Mouse (Mus musculus) G1E-ER4 (cell line): ENCODE results near the gene Ankrd17. TPM values are rescaled to one million over a fixed set of nuclear protein-coding genes. Genes with fewer than 3 reads are reported as not detected.

Source experiments
- GATA1 ChIP-seq: IDR thresholded peaks from one replicate; pipeline ENCODE4 v1.8.0; 2012; ENCODE audit warnings: low read length, inconsistent platforms
- polyA plus RNA-seq: library from polyadenylated mRNA; stranded (reverse); fragments of >175 nt; gene quantifications from 2 replicates; pipeline ENCODE4 v1.2.3, GENCODE M21; 2012

Gene Ankrd17
- polyA plus RNA-seq, 1 experiment = 23.7 TPM

DNA sequence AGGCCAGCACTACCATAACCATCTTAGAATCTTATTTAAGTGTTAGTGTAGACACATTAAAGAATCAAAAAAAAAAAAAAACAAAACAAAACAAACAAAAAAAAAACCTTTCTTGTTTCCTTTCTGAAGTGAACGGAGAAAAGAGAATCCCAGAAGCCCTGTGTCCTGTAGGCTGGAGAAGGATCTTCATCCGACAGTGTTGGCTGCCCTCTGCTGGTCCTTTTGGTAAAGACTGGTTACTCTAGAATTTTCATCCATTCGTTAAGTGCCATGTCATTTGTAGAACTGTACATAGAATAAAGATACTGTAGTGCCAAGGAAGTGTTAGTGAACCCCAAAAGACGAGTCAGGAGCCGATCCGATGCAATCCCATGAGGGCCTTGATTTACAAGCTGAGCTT lies 171.5 kb downstream of the Ankrd17 start:
- TF ChIP-seq GATA1 = no peak

DNA sequence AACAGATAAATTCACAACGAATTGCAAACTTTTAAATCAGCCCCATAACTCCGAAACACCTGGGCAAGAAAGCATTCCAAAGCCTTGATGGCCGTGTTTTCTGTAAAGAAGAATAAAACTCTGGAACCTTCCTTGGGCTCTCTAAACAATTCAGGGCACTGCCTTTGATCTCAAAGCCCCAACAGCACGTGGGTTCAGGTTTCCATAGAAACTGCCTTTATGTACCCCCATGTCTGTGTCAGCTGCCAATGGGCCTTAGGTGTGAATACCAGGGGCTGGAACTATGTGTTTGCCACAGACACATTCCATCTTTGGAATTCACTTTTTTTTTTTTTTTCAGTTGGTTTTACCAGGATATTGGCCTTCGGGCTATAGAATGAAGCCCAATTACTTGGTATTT lies 183.6 kb downstream of the Ankrd17 start:
- TF ChIP-seq GATA1 = no peak

DNA sequence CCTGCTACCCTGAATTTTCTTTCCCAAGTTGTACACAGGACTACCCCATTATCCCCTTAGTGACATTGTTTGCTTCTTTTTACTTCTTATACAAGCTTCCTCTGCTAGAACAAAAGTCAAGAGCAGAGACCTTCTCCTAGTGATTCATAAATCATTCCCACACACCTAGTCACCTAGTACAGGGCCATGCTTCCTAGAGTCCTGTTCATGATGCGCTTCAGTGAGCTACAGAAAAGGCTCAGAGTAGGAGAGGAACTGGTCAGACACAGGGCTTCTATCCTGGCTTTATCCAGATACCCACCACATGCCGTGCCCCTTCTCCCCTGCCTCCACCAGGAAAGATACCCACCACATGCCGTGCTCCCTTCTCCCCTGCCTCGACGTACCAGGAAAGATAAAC lies 187.3 kb downstream of the Ankrd17 start:
- no peak for TF ChIP-seq GATA1

DNA sequence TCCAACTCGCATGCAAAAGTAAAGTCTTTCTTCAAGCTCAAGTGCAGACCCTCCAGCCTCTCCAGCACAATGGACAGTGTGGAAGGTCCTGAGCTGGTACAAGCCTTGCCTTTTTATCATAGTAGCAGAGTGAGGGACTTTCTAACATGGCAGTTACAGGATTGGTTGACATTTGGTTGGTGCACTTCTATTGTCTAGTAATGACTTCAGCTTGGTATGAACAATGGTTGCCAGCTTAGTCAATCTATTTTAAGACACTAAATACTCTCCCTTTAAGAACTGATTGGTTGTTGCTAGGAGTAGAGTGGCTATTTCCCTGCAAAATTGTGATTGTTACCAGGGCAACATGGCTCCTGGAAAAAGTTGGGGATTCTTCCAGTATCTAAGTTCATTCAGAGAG lies 188.3 kb downstream of the Ankrd17 start:
- TF ChIP-seq GATA1 = no peak

Other genes starting within 250 kb of the Ankrd17 start
- gene Cox18, start 142.6 kb downstream of the Ankrd17 start, polyA plus RNA-seq = 53.4 and 73.5 TPM in 2 replicates
- 0.13 TPM in 2 replicates for gene Gm9958, start 627 bp upstream of the Ankrd17 start, polyA plus RNA-seq
- not detected in 2 replicates for gene Alb, start 94.3 kb upstream of the Ankrd17 start, polyA plus RNA-seq
- gene Afp, start 124.2 kb upstream of the Ankrd17 start, polyA plus RNA-seq = 0.24 and 0.27 TPM in 2 replicates
- gene Afm, start 152.4 kb upstream of the Ankrd17 start, polyA plus RNA-seq = not detected in 2 replicates
- 0.05 TPM in 1 of 2 replicates, not detected in the other for gene 5830473C10Rik, start 194.5 kb upstream of the Ankrd17 start, polyA plus RNA-seq